Mouse (Mus musculus) liver, embryonic 14.5 days (tissue): ENCODE results near the gene Krr1.

Experiments
- CTCF ChIP-seq: IDR thresholded peaks from 2 replicates; pipeline ENCODE4 v1.5.1; 2016; ENCODE audit warnings: antibody characterized with exemption, low read depth, control low read depth
- EP300 ChIP-seq: IDR thresholded peaks from 2 replicates; pipeline ENCODE4 v1.6.1; 2016; ENCODE audit warnings: antibody characterized with exemption, low read depth

GRCm38 (mm10) chr10:111995803-111996548 lies 23.5 kb downstream of the Krr1 start:
- TF ChIP-seq CTCF (no peak), EP300 (no peak)
